Mouse (Mus musculus): ENCODE results near the gene Anxa6. TPM values are rescaled to one million over a fixed set of nuclear protein-coding genes. Genes with fewer than 3 reads are reported as not detected.
A peak's percentile ranks its signal among the peaks of the same experiment; 100 is the strongest.

The Anxa6 gene
- total and polyA plus RNA-seq, 2 experiments from 2014 or later = 71.3 to 86.0 TPM

DNA sequence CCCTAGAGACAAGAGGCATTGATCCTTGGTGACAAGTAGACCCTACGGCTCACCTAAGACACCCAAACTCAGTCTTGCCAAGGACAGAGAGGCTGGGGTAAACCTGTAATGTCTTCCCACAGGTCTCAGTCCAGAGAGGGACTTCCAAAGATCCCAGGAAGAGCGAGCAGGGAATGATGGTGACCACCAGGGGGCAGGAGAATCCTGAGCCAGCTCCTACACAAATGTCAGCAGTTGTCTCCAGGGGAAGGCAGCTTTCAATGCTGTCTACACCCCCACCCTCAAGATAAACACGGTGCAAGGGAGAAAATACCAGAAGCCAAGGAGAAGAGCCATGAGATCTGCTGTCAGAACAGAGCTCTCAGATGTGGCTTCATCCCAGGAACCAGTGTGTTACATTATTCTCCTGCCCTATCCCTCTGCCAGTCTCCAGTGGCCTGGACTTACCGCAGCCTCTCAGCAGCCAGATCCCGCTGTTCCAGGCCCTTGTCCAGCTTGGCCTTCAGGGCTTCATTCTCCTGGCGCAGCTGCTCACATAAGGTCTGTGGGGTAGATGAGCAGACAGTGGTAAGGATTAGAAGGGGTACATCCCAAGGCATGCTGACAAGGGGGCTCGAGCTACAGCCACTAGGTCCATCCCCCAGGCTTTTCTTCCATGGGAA is 102.8 kb downstream of the Anxa6 start:
- WGBS = 58% methylated on average over 7 of the region's 7 CpGs
- TF ChIP-seq CTCF (IDR thresholded peaks at IDR 0.05; ENCODE audit: low read depth) = peak; percentile 79
- peaks cover 14% of the 10 kb centered on the region for H3K36me3 ChIP-seq (ENCODE audit: insufficient read depth, low read length)
- H3K27ac ChIP-seq = no peak overlapping the region
- no peaks in the 10 kb centered on the region for H3K4me1 ChIP-seq (ENCODE audit: insufficient read depth, low read length)
- DNase-seq (ENCODE audit: low spot score) = peak; percentile 74
- no peak overlapping the region for H3K4me2 ChIP-seq (ENCODE audit: low read depth, low read length)
- H3K9me3 ChIP-seq (ENCODE audit: low read length) = no peaks in the 10 kb centered on the region
- no peak overlapping the region for H3K4me3 ChIP-seq (ENCODE audit: low read length)
- 0 out of 2 replicates have a peak, but pooled peaks have one; percentile 24 for ATAC-seq
- no peak overlapping the region for H3K9ac ChIP-seq (replicated peaks; ENCODE audit: low read length)
- no peaks in the 10 kb centered on the region for H3K27me3 ChIP-seq (ENCODE audit: insufficient read depth, low read length)

DNA sequence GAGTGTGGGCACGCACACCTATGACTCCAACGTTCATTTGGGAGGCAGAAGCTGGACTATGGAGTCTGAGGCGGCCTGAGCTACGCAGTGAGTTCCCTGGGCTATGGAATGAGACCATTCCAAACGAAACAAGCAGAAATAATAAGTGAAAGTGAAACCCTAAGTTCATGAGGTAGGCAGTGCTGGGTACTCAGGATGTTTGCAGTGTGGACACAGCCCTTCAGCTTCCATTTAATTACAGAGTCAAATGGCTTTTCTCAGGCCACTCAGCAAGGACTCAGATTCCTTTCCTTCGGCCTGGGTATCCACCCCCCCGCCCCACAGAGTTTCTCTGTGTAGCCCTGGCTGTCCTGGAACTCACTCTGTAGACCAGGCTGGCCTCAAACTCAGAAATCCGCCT is 103.5 kb downstream of the Anxa6 start:
- H3K36me3 ChIP-seq (ENCODE audit: insufficient read depth, low read length) = peaks cover 12% of the 10 kb centered on the region
- H3K9ac ChIP-seq (replicated peaks; ENCODE audit: low read length) = no peak overlapping the region
- no peak overlapping the region for H3K4me3 ChIP-seq (ENCODE audit: low read length)
- H3K27me3 ChIP-seq (ENCODE audit: insufficient read depth, low read length) = no peaks in the 10 kb centered on the region
- no peak for TF ChIP-seq CTCF (IDR thresholded peaks at IDR 0.05; ENCODE audit: low read depth)
- no peaks in the 10 kb centered on the region for H3K9me3 ChIP-seq (ENCODE audit: low read length)
- ATAC-seq (no peak), DNase-seq (ENCODE audit: low spot score) (no peak)
- no peaks in the 10 kb centered on the region for H3K4me1 ChIP-seq (ENCODE audit: insufficient read depth, low read length)
- no peak overlapping the region for H3K4me2 ChIP-seq (ENCODE audit: low read depth, low read length)
- WGBS = 88% methylated on average over 8 of the region's 8 CpGs
- H3K27ac ChIP-seq = no peak overlapping the region

DNA sequence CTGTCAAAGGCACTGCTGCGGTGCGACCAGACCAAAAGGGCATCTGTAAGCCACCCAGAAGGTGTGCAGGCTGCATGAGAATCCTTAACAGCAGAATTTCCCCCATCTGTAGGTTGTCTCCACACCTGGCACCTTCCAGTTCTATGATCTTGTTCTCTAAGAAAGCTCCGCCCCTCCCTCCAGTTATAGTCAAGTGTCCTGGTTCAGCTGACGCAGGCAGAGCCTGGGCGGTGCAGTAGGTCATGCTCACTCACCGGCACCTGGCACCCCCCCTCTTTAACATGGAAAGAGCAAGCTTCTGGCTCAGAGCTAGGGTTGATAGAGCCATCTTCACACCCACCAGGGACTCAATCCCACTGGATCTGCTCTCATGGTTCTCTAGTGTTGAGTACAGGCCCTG is 104.0 kb downstream of the Anxa6 start:
- Histone ChIP-seq H3K9ac (replicated peaks; ENCODE audit: low read length) (no peak overlapping the region), H3K27me3 (ENCODE audit: insufficient read depth, low read length) (no peaks in the 10 kb centered on the region), H3K4me1 (ENCODE audit: insufficient read depth, low read length) (no peaks in the 10 kb centered on the region), H3K36me3 (ENCODE audit: insufficient read depth, low read length) (peaks cover 12% of the 10 kb centered on the region), H3K4me2 (ENCODE audit: low read depth, low read length) (no peak overlapping the region), H3K27ac (no peak overlapping the region), H3K9me3 (ENCODE audit: low read length) (no peaks in the 10 kb centered on the region), H3K4me3 (ENCODE audit: low read length) (no peak overlapping the region)
- WGBS = 94% methylated on average over 6 of the region's 6 CpGs
- no peak for TF ChIP-seq CTCF (IDR thresholded peaks at IDR 0.05; ENCODE audit: low read depth)
- ATAC-seq (no peak), DNase-seq (ENCODE audit: low spot score) (no peak)

Other genes with a start within 250 kb of the Anxa6 start
- gene Cdc42se2, start 245.8 kb downstream of the Anxa6 start, total RNA-seq (2014; rRNA removed) = 141 and 144 TPM in 2 replicates
- gene Cdc42se2, start 245.8 kb downstream of the Anxa6 start, polyA plus RNA-seq (2015; fragmentation: Nextera tagmentation; extraction: Ambion mirVana) = 139 TPM in 2 replicates
- gene Lyrm7, start 172.5 kb downstream of the Anxa6 start, total RNA-seq (2014; rRNA removed) = 2.6 and 3.1 TPM in 2 replicates
- 5.1 and 5.7 TPM in 2 replicates for gene Lyrm7, start 172.5 kb downstream of the Anxa6 start, polyA plus RNA-seq (2015; fragmentation: Nextera tagmentation; extraction: Ambion mirVana)
- 521 and 547 TPM in 2 replicates for gene Hint1, start 167.1 kb downstream of the Anxa6 start, total RNA-seq (2014; rRNA removed)
- gene Hint1, start 167.1 kb downstream of the Anxa6 start, polyA plus RNA-seq (2015; fragmentation: Nextera tagmentation; extraction: Ambion mirVana) = 1,077 and 1,085 TPM in 2 replicates
- gene Gpx3, start 131.0 kb downstream of the Anxa6 start, total RNA-seq (2014; rRNA removed) = 28.5 and 30.5 TPM in 2 replicates
- gene Gpx3, start 131.0 kb downstream of the Anxa6 start, polyA plus RNA-seq (2015; fragmentation: Nextera tagmentation; extraction: Ambion mirVana) = 78.0 and 78.1 TPM in 2 replicates
- gene Tnip1, start 70.5 kb downstream of the Anxa6 start, total RNA-seq (2014; rRNA removed) = 15.3 and 16.7 TPM in 2 replicates
- gene Tnip1, start 70.5 kb downstream of the Anxa6 start, polyA plus RNA-seq (2015; fragmentation: Nextera tagmentation; extraction: Ambion mirVana) = 17.1 and 19.8 TPM in 2 replicates
- gene Ccdc69, start 44.7 kb upstream of the Anxa6 start, total RNA-seq (2014; rRNA removed) = 0.65 TPM in 1 of 2 replicates, not detected in the other
- gene Ccdc69, start 44.7 kb upstream of the Anxa6 start, polyA plus RNA-seq (2015; fragmentation: Nextera tagmentation; extraction: Ambion mirVana) = 0.56 and 0.78 TPM in 2 replicates
- gene Gm2a, start 64.7 kb upstream of the Anxa6 start, total RNA-seq (2014; rRNA removed) = 45.2 and 48.9 TPM in 2 replicates
- gene Gm2a, start 64.7 kb upstream of the Anxa6 start, polyA plus RNA-seq (2015; fragmentation: Nextera tagmentation; extraction: Ambion mirVana) = 67.8 and 72.1 TPM in 2 replicates
- gene Slc36a3, start 118.3 kb upstream of the Anxa6 start, total RNA-seq (2014; rRNA removed) = not detected in 2 replicates
- not detected in 2 replicates for gene Slc36a3, start 118.3 kb upstream of the Anxa6 start, polyA plus RNA-seq (2015; fragmentation: Nextera tagmentation; extraction: Ambion mirVana)
- gene Slc36a2, start 151.6 kb upstream of the Anxa6 start, total RNA-seq (2014; rRNA removed) = 0.36 and 0.84 TPM in 2 replicates
- 0.78 and 0.94 TPM in 2 replicates for gene Slc36a2, start 151.6 kb upstream of the Anxa6 start, polyA plus RNA-seq (2015; fragmentation: Nextera tagmentation; extraction: Ambion mirVana)
- 35.0 and 37.3 TPM in 2 replicates for gene Slc36a1, start 170.9 kb upstream of the Anxa6 start, total RNA-seq (2014; rRNA removed)
- 3.8 TPM in 2 replicates for gene Slc36a1, start 170.9 kb upstream of the Anxa6 start, polyA plus RNA-seq (2015; fragmentation: Nextera tagmentation; extraction: Ambion mirVana)

Measured in hindbrain, postnatal 0 days (tissue).